Mouse (Mus musculus) spleen, adult 12 weeks (tissue): Measurements from ENCODE around the gene Rfx7.
"Not testable (repeated sequence)": the region's sequence is repeated elsewhere in the genome, so short reads cannot be mapped to it uniquely, and the experiment has no call there.

ENCODE experiments used
- DNase-seq: peaks from one replicate; pipeline ENCODE4 v3.0.0; 2022; ENCODE audit warnings: low spot score

Gene Rfx7

DNA sequence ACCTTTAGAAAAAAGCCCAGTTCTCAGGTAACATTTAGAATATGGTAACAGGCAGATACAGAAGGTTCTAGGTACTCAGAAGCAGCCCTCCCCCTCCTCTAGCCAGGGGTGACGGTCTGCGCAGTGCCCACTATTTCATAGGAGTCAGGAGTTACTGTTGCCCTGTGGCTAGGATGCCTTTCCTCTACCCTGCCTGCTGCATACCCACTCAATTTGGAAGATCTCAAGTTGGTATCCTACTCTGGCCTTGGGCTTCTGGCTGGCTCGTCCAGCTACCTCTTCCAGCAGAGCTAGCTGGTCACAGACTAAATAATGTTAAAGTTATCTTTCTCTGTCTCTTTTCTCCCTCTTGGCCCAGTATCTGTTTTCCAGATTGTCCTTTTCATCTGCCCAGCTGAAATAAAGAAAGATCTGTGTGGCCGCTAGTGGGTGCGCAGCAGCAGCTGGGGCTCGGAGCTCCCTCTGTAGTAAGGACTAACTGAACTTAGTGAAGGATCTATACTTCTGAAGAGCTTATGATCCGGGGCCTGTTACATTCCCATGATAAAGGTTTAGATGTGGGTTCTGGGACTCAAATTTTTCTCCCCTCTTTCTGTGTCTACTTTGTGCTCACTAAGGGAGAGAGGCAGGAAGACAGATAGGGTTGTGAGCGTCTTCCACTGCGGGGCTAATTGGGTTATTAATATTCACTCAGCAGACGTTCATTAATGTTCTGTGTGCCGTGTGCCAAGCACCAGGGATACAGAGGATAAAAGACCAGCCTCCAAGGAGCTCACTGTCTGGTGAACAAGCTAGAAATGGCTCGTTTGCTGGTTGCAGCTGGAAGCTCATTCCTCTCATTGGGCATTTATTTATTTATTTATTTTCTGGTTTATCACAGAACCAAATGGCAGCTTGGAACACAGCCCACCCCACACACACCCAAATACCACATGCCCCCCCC lies 132.6 kb downstream of the Rfx7 start:
- no peak for DNase-seq

DNA sequence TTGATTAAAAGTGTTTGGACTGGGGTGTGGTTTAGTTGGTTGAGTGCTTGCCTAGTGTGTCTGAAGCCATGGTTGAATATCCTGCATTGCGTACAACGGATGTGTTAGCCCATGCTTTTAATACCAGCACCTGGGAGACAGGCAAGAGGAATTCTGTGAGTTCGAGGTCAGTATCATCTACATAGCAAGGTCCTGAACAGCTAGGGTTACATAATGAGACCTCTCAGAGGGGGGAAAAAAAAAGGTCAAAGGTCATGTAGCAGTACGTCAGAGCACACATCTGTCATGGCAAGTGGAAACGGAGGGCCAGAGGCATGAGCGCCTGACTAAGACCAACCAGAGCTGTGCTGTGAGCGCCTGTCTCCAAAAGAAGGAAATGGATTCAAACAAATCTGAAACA lies 133.5 kb downstream of the Rfx7 start:
- DNase-seq, result no peak

DNA sequence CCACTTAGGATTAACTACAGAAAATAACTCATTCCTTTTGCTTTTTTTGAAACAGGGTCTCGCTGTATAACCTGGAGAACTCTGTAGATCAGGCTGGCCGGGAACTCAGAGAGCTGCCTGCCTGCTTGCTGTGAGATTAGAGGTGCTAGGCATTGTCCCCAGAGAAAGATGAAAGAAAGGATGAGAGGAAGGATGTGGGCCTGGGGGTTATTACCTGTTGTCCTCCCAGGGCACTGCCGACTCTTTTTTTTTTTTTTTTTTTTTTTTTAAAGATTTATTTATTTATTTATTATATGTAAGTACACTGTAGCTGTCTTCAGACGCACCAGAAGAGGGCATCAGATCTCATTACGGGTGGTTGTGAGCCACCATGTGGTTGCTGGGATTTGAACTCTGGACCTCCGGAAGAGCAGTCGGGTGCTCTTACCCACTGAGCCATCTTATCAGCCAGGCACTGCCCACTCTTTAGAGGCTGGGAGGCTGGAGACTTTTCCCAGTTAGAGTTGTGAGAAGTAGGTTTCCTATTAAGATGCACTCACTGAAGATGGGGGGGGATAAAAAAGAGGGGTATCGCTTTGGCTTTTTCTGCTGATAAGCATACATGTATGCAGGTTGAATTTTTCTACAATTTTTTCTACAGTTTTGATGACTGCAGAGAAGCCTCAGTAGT lies 134.4 kb downstream of the Rfx7 start:
- DNase-seq, result not testable (repeated sequence)

DNA sequence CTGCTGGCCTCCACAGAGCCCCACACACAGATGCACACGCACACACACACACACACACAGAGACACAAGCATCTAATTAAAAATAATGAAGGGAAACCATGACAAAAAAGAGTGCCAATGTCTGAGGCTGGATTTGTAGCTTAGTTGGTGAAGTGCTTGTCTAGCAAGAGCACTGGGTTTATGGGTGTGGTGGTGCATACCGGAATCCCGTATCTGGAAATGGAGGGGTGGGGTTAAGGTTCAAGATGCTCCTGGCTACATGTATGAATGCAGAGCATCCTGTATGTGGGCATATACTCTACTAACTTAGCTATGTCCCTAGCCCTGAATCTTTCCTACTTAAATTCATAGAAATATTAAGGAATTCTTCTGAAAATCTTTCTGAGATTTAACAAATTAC lies 135.1 kb downstream of the Rfx7 start:
- DNase-seq, result no peak

DNA sequence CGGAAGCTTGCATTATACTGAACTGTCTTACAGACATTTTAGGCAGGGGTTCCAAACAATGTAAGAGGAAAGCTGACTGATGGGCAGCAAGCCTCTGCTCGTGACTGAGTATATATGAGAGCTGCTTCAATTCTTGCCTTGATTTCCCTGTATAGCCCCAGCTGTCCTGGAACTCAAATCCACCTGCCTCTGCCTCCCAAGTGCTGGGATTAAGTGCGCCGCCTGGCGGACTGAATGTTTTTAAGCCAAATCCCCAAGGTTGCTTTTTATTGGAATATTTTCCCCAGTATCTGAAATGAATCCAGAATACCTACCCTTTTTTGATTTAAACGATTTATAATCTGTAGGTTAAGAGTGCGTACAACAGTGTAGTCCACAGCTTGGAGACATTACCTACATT lies 137.3 kb downstream of the Rfx7 start:
- no peak for DNase-seq

DNA sequence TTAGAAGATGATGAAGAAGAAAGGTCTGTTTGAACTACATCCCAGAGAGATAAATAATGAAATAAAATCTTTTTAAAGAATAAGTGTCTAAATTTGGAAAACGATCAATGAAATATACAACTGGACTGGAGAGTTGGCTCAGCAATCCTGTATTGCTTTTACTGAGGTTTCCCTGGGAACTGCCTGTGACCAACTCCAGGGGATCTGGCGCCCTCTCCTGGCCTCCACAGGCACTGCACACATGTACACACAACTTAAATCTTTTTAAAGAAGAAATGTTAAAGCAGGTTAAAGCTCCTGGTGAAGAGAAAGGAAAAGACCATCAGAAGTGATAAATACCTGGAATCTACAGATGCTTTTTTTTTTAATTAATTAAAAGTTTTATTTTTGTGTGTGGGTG lies 140.3 kb downstream of the Rfx7 start:
- DNase-seq, result peak; percentile 61
